Mouse (Mus musculus): ENCODE measurements around the gene Ccdc141.

Gene Ccdc141

GRCm38 (mm10) chr2:77170633-77171105, at the start of gene Ccdc141:
TSS of gene Ccdc141 (minus strand) at chr2:77170636.
- DNase-seq, result no peak

- no peak for DNase-seq
Observed at GRCm38 (mm10) chr2:77212885-77213284, 42.4 kb upstream of the Ccdc141 start.

- no peak for DNase-seq
Observed at GRCm38 (mm10) chr2:77206951-77207350, 36.5 kb upstream of the Ccdc141 start.

- DNase-seq, result no peak
Observed at GRCm38 (mm10) chr2:77203916-77204315, 33.5 kb upstream of the Ccdc141 start.

GRCm38 (mm10) chr2:77201900-77202299, 31.5 kb upstream of the Ccdc141 start:
- no peak for DNase-seq

- DNase-seq, result no peak
Observed at GRCm38 (mm10) chr2:77200958-77201614, 30.6 kb upstream of the Ccdc141 start.

GRCm38 (mm10) chr2:77200379-77200778, 29.9 kb upstream of the Ccdc141 start:
- no peak for DNase-seq

GRCm38 (mm10) chr2:77198246-77198645, 27.8 kb upstream of the Ccdc141 start:
- no peak for DNase-seq

- no peak for DNase-seq
Observed at GRCm38 (mm10) chr2:77196819-77197218, 26.4 kb upstream of the Ccdc141 start.

GRCm38 (mm10) chr2:77195056-77195455, 24.6 kb upstream of the Ccdc141 start:
- DNase-seq, result no peak

- no peak for DNase-seq
Observed at GRCm38 (mm10) chr2:77191811-77192210, 21.4 kb upstream of the Ccdc141 start.

GRCm38 (mm10) chr2:77190891-77191290, 20.5 kb upstream of the Ccdc141 start:
- DNase-seq, result no peak

- no peak for DNase-seq
Observed at GRCm38 (mm10) chr2:77190301-77190700, 19.9 kb upstream of the Ccdc141 start.

- DNase-seq, result no peak
Observed at GRCm38 (mm10) chr2:77189671-77190070, 19.2 kb upstream of the Ccdc141 start.

- DNase-seq, result no peak
Observed at GRCm38 (mm10) chr2:77187501-77187900, 17.1 kb upstream of the Ccdc141 start.

GRCm38 (mm10) chr2:77186912-77187311, 16.5 kb upstream of the Ccdc141 start:
- no peak for DNase-seq

- DNase-seq, result no peak
Observed at GRCm38 (mm10) chr2:77184049-77184571, 13.7 kb upstream of the Ccdc141 start.

GRCm38 (mm10) chr2:77183646-77184045, 13.2 kb upstream of the Ccdc141 start:
- no peak for DNase-seq

- no peak for DNase-seq
Observed at GRCm38 (mm10) chr2:77182996-77183380, 12.6 kb upstream of the Ccdc141 start.

- no peak for DNase-seq
Observed at GRCm38 (mm10) chr2:77182271-77182995, 12.0 kb upstream of the Ccdc141 start.

GRCm38 (mm10) chr2:77177472-77177871, 7.0 kb upstream of the Ccdc141 start:
- DNase-seq, result no peak

- no peak for DNase-seq
Observed at GRCm38 (mm10) chr2:77176413-77176812, 6.0 kb upstream of the Ccdc141 start.

GRCm38 (mm10) chr2:77175411-77175810, 5.0 kb upstream of the Ccdc141 start:
- DNase-seq, result no peak

GRCm38 (mm10) chr2:77174313-77174712, 3.9 kb upstream of the Ccdc141 start:
- DNase-seq, result no peak

All from cerebellum, postnatal 25 days (tissue).